Mouse (Mus musculus) kidney, embryonic 16.5 days (tissue): ENCODE results near the gene Dnase1l2. TPM values are rescaled to one million over a fixed set of nuclear protein-coding genes. Genes with fewer than 3 reads are reported as not detected.
"Not testable (repeated sequence)": the region's sequence is repeated elsewhere in the genome, so short reads cannot be mapped to it uniquely, and the experiment has no call there.

Source experiments
- ATAC-seq: fragments of 200-750 bp; cut with Nextera tagmentation; 2 replicates; pipeline ENCODE4 v1.8.0; 2017; ENCODE audit warnings: moderate TSS enrichment; ENCODE audit not compliant: low FRiP score, low TSS enrichment
- H3K27ac ChIP-seq: fragments of 300-500 bp; sonication (generic); 2 replicates; pipeline ENCODE4 v1.5.1; 2014; ENCODE audit warnings: low read length
- H3K27me3 ChIP-seq: fragments of 300-500 bp; sonication (generic); 2 replicates; pipeline ENCODE4 v1.6.1; 2014; ENCODE audit warnings: low read length, control low read depth, mixed read lengths; ENCODE audit not compliant: insufficient read depth
- H3K36me3 ChIP-seq: fragments of 300-500 bp; sonication (generic); 2 replicates; pipeline ENCODE4 v1.6.1; 2014; ENCODE audit warnings: low read length, control low read depth, mixed read lengths; ENCODE audit not compliant: insufficient read depth
- H3K4me1 ChIP-seq: fragments of 300-500 bp; sonication (generic); 2 replicates; pipeline ENCODE4 v1.6.1; 2014; ENCODE audit warnings: low read length, control low read depth, mixed read lengths; ENCODE audit not compliant: insufficient read depth
- H3K4me2 ChIP-seq: fragments of 300-500 bp; sonication (generic); replicated peaks from 2 replicates; pipeline ENCODE4 v1.6.1; 2014; ENCODE audit warnings: low read depth, low read length
- H3K4me3 ChIP-seq: fragments of 300-500 bp; sonication (generic); 2 replicates; pipeline ENCODE4 v1.5.1; 2014; ENCODE audit warnings: mild to moderate bottlenecking, low read length
- H3K9ac ChIP-seq: fragments of 300-500 bp; sonication (generic); replicated peaks from 2 replicates; pipeline ENCODE4 v1.6.1; 2014; ENCODE audit warnings: low read length
- H3K9me3 ChIP-seq: fragments of 300-500 bp; sonication (generic); 2 replicates; pipeline ENCODE4 v1.6.1; 2016; ENCODE audit warnings: low read length, control low read depth
- WGBS: fragments of 180-500 bp; shearing (Covaris S2); extraction: QIAGEN DNeasy Blood & Tissue Kit; methylation state at CpG from one replicate; pipeline ENCODE4 v1.1.7; 2014; 5-methylcytosine and 5-hydroxymethylcytosine counted together
- polyA plus RNA-seq: library from polyadenylated mRNA; unstranded; fragments of >200 nt; fragmentation: Nextera tagmentation; extraction: Ambion mirVana; gene quantifications from 2 replicates; pipeline ENCODE4 v1.2.1, GENCODE M21; 2015

Dnase1l2 gene
- polyA plus RNA-seq, 1 experiment from 2014 or later, result 3.2 TPM

GRCm38 (mm10) chr17:24442107-24442506 is 798 bp downstream of the Dnase1l2 start:
- Histone ChIP-seq H3K27ac (no peak overlapping the region), H3K9ac (no peak overlapping the region), H3K9me3 (no peaks in the 10 kb centered on the region), H3K4me1 (no peaks in the 10 kb centered on the region), H3K4me2 (no peak overlapping the region), H3K27me3 (no peaks in the 10 kb centered on the region), H3K36me3 (peaks cover 68% of the 10 kb centered on the region), H3K4me3 (no peak overlapping the region)
- no peak for ATAC-seq
- 83% methylated on average over 14 of the region's 14 CpGs for WGBS

GRCm38 (mm10) chr17:24441148-24441547 is 1.8 kb downstream of the Dnase1l2 start:
- Histone ChIP-seq H3K27me3 (no peaks in the 10 kb centered on the region), H3K27ac (no peak overlapping the region), H3K4me2 (no peak overlapping the region), H3K4me3 (no peak overlapping the region), H3K36me3 (peaks cover 68% of the 10 kb centered on the region), H3K4me1 (no peaks in the 10 kb centered on the region), H3K9me3 (no peaks in the 10 kb centered on the region), H3K9ac (no peak overlapping the region)
- 77% methylated on average over 2 of the region's 2 CpGs for WGBS
- no peak for ATAC-seq

GRCm38 (mm10) chr17:24440377-24440776 is 2.5 kb downstream of the Dnase1l2 start:
- H3K4me2 ChIP-seq, result no peak overlapping the region
- H3K4me3 ChIP-seq, result no peak overlapping the region
- no peak overlapping the region for H3K9ac ChIP-seq
- no peaks in the 10 kb centered on the region for H3K9me3 ChIP-seq
- no peak for ATAC-seq
- WGBS, result 92% methylated on average over 8 of the region's 8 CpGs
- peaks cover 63% of the 10 kb centered on the region for H3K36me3 ChIP-seq
- no peaks in the 10 kb centered on the region for H3K4me1 ChIP-seq
- no peaks in the 10 kb centered on the region for H3K27me3 ChIP-seq
- no peak overlapping the region for H3K27ac ChIP-seq

GRCm38 (mm10) chr17:24437016-24437415 is 5.9 kb downstream of the Dnase1l2 start:
- Histone ChIP-seq H3K4me1 (no peaks in the 10 kb centered on the region), H3K9ac (no peak overlapping the region), H3K36me3 (peaks cover 62% of the 10 kb centered on the region), H3K27ac (no peak overlapping the region), H3K9me3 (no peaks in the 10 kb centered on the region), H3K4me2 (no peak overlapping the region), H3K27me3 (no peaks in the 10 kb centered on the region), H3K4me3 (no peak overlapping the region)
- WGBS, result 83% methylated on average over 5 of the region's 5 CpGs
- 0 out of 2 replicates have a peak, but pooled peaks have one; percentile 28 for ATAC-seq

- WGBS, result 76% methylated on average over 14 of the region's 14 CpGs
Measured at GRCm38 (mm10) chr17:24429201-24429983, 13.5 kb downstream of the Dnase1l2 start.

GRCm38 (mm10) chr17:24427170-24427557 is 15.7 kb downstream of the Dnase1l2 start:
- WGBS, result 2% methylated on average over 8 of the region's 8 CpGs
- ATAC-seq, result 0 out of 2 replicates have a peak, but pooled peaks have one; percentile 25

More at GRCm38 (mm10) chr17:24429201-24429983, 13.5 kb downstream of the Dnase1l2 start:
- no peaks in the 10 kb centered on the region for H3K9me3 ChIP-seq
- no peak for ATAC-seq
- peaks cover 4% of the 10 kb centered on the region; the same call in 1 of the 2 replicates for H3K4me1 ChIP-seq
- H3K36me3 ChIP-seq, result peaks cover 22% of the 10 kb centered on the region
- H3K9ac ChIP-seq, result no peak overlapping the region
- no peak overlapping the region for H3K4me3 ChIP-seq
- no peaks in the 10 kb centered on the region for H3K27me3 ChIP-seq
- H3K4me2 ChIP-seq, result no peak overlapping the region
- H3K27ac ChIP-seq, result no peak overlapping the region

GRCm38 (mm10) chr17:24426471-24427169 is 16.3 kb downstream of the Dnase1l2 start, which contains the start of gene Eci1:
Gene Eci1, plus strand, starts transcription at chr17:24426641.
- peaks cover 37% of the 10 kb centered on the region for H3K36me3 ChIP-seq
- peak; percentile 99 for ATAC-seq

More at GRCm38 (mm10) chr17:24427170-24427557, 15.7 kb downstream of the Dnase1l2 start:
- H3K4me1 ChIP-seq, result peaks cover 4% of the 10 kb centered on the region; the same call in 1 of the 2 replicates
- no peaks in the 10 kb centered on the region for H3K9me3 ChIP-seq
- H3K27ac ChIP-seq, result peak overlapping the region; percentile 98
- peak overlapping the region; percentile 91 for H3K9ac ChIP-seq
- no peaks in the 10 kb centered on the region for H3K27me3 ChIP-seq
- peak overlapping the region; percentile 83 for H3K4me3 ChIP-seq
- peaks cover 31% of the 10 kb centered on the region for H3K36me3 ChIP-seq
- peak overlapping the region; percentile 69 for H3K4me2 ChIP-seq

GRCm38 (mm10) chr17:24425905-24426304 is 17.0 kb downstream of the Dnase1l2 start:
- Histone ChIP-seq H3K4me2 (no peak overlapping the region), H3K9ac (no peak overlapping the region), H3K36me3 (peaks cover 44% of the 10 kb centered on the region), H3K27ac (peak overlapping the region; percentile 98), H3K4me3 (peak overlapping the region; percentile 83; the same call in 1 of the 2 replicates), H3K9me3 (no peaks in the 10 kb centered on the region), H3K27me3 (no peaks in the 10 kb centered on the region), H3K4me1 (peaks cover 4% of the 10 kb centered on the region; the same call in 1 of the 2 replicates)
- 88% methylated on average over 7 of the region's 7 CpGs for WGBS
- no peak for ATAC-seq

More at GRCm38 (mm10) chr17:24426471-24427169, 16.3 kb downstream of the Dnase1l2 start, which contains the start of gene Eci1:
- peak within 1 kb of the TSS; percentile 83 for H3K4me3 ChIP-seq
- peak within 1 kb of the TSS; percentile 98 for H3K27ac ChIP-seq
- under 1% methylated on average over 42 of the region's 48 CpGs for WGBS
- no peaks in the 10 kb centered on the region for H3K9me3 ChIP-seq
- peak within 1 kb of the TSS; percentile 91 for H3K9ac ChIP-seq
- H3K4me1 ChIP-seq, result peaks cover 4% of the 10 kb centered on the region; the same call in 1 of the 2 replicates
- H3K4me2 ChIP-seq, result peak within 1 kb of the TSS; percentile 69
- no peaks in the 10 kb centered on the region for H3K27me3 ChIP-seq

- H3K4me2 ChIP-seq, H3K4me3 ChIP-seq, ATAC-seq, H3K4me1 ChIP-seq, H3K9me3 ChIP-seq, H3K27ac ChIP-seq, H3K27me3 ChIP-seq, H3K9ac ChIP-seq: not testable (repeated sequence)
- WGBS, result 91% methylated on average over 5 of the region's 8 CpGs
- peaks cover 49% of the 10 kb centered on the region for H3K36me3 ChIP-seq
Measured at GRCm38 (mm10) chr17:24425326-24425725, 17.6 kb downstream of the Dnase1l2 start.
